Mouse (Mus musculus) adrenal gland, adult 18-20 months (tissue): ENCODE measurements at regions not wholly inside any gene's neighbourhood (a gene's known extent, or its start where the extent isn't known, plus 50 kb on each side); places are given as distances from the start of the nearest gene placed in this dataset.

Experiments
- DNase-seq, 2 experiments: peaks; one replicate each; pipeline ENCODE4 v3.0.0; 2021 to 2022; ENCODE audit warnings: low spot score in 2 of 2

DNA sequence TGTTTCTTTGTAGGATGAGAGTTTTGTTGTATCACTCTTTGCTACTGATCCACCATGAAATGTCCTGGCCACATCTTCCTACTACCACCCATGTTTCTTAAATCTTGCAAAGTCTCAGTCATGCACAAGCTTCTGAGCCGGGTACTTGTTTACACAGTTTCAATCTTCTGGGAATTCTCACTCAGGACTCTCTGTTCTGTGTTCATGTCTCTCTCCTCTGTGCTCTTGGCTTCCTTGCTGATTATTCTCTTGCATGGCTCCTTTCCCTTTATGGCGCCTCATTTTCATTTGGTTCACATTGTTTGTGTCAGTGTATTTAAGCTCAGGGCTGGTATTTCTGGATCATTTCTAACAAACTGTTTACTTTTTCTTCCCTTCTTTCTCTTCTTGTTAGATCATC is 350.5 kb downstream of the Osr1 start:
- no peak for DNase-seq

DNA sequence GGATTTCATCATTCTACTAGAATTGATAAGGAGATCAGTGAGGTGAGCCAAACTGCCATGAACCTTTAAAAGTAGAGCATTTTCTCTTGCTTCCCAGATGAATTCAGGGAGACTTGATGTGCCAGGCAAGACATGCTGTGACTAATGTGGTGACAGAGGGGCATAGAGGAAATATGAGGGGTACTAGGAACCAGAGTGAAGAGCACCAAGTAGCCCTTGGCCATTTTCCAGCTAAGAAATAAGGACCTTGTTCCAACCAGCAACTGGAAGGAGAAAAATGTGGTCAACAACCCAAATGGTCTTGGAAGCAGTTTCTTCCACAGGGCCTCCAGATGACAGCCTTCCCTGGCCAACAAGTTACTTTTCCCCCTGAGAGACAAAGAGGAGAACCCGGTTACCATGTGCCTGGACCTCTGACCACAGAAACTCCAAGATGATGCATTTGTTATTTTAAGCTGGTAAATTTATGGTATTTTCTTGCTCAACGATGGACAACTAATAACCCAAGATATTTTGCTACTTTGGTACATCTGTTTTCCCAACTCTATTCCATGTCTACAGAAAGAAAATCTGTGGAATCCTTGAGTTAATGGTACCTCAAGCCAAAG is 351.8 kb downstream of the Osr1 start:
- DNase-seq, result no peak

DNA sequence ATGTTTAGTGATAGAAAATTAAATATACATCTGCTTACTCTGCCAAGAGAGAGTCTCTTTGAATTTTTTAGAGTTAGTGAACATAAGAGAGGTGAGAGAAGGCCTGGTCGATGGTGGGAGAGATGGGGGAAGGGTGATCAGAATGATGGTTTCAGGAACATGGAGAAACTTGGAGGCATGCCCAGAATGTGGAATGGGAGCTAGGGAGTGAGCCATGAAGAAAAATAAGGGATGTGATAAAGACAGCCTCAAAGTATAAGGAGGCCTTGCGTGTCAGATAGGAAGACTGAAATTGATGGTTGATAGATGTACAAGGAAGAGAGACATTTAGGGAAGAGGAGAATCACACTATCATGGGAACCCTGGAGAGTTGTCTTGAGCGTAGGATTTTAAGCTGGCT is 354.6 kb downstream of the Osr1 start:
- no peak for DNase-seq

DNA sequence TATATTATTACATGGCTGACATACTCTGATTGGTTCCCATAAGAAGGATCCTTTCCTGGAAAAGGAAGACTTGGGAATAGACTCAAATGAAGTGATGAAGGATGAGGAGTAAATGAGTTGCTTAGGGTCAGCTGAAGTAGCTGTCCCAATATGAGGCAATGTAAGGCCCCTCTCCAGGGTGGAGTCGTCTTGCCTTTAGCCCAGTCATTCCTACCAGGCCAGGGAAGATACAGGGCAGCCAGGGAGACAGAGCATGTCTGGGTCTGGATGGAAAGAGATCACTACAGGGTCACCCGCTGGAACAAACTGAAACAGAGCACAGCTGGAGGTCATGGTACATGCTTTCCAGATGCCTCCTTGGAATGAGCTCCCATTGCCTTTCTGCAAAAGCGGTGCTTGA is 364.2 kb downstream of the Osr1 start:
- no peak for DNase-seq

DNA sequence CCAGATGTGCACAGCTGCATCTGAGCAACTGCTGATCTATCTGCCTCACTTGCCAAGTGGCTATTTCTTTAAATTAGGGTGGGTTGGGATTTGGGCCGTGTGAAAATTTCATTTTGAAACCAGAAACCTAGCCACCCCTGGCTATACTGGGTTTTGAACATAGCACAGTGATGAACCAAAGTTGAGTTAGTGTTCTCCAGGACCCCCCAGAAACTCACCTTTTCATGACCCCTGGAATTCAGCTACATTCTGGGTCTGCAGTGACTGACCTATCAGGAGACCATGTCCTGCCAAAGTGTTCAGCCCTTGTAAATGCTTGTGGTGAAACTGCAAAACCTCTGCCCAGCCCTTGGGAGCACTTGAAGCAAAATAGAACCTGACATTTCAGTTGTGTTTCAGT is 371.4 kb downstream of the Osr1 start:
- no peak for DNase-seq

DNA sequence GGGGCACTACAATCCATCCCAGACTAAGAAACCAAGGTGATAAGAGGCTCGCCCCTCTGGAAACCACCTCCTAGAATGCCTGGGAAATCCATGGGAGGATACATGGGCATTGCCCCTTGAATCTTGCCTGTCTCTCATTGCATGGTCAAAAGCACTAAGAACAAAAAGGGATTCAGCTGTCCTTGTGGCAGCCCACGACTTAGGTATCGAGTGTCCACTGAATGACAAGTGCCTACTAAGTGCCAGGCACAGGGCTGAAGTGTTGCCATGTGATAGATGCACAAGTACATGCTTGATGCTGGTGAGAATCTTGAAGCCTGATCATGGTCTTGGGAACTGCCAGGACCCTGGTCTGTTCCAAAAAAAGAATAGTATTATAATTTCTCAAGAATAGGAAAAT is 371.9 kb downstream of the Osr1 start:
- no peak for DNase-seq

DNA sequence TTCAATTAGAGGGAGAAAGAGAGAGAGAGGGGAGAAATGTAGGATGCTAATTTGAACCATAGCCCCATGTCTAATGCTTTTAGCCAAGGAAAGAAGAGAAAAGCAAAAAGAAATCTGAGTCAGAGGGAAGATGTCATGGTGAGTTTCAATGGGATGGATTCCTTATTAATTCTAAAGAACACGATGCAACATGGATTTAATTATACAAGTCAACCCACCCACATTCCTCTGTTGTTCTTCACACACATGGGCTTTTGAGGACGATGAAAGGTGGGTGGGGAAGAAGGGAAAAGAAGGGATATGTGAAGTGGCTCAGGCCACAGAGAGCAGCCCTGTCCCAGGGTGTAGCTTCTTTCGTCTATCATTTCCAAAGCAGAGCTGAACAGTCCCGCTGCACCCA is 378.9 kb downstream of the Osr1 start:
- DNase-seq, result no peak

DNA sequence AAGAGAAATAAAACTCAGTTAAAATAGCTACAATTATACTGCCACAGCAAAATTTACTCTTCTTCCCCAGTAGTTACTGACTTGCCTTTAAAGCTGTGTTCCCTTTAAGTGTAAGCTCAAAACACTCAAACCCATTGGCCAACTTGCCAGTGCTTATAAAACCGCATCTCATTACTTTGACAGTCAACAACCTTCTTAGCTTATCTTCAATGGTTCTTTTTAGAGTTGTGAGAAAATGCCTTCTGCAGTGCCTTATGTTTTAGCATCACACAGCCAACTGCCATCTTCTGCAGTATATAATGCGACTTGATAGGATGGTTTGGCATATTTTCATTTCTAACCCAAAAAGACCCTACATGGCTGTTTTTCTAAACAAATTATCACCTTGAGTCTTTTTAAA is 382.5 kb downstream of the Osr1 start:
- DNase-seq, result no peak

DNA sequence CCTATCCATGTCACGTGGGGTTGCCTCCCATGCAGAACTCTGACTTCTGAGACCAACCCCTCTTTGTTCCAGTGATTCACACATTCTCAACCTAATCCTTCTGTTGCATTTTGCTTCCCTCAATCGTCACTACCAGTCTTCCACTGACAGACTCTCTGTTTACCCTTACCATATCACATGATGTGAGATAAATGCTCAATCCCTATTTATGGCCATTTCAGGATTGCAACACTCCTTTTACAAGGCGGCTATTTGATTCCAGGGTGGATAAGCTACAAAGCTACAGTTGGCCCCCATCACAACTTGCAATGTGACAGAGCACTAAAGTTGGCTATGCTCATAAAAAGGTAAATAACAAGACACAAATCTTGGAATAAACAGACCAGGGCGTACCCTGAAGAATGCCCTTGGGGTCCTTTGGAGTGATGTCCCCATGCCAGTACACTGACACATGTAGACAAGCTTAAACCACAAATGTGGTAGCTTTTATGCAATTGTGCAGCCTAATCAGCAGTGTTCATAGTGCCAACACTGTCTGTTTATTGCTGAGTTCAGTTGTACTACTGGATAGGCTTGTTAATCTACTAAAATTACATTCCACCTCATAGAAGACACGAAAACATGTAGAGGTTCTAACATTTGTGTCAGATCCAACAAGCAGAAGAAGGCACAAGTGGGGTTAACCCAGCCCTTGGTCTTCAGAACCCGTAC is 384.4 kb downstream of the Osr1 start:
- no peak for DNase-seq

DNA sequence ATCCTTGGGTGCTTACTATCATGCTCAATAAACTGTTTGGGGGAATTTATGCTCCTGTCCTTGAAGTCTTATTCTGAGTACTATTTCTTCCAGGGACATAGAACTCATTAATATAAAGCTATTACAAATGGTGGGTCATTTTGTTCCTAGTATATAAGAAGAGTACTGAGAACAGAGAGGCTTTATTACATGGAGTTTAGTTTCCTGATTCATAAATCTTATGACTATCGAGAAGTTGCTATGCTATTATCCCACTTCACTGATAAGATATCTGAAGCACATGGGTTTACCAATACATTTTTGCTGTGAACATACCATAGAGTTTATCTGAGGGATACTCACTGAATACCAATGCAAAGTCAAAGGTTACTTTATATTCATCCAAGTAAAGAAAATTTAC is 399.5 kb downstream of the Osr1 start:
- no peak for DNase-seq

DNA sequence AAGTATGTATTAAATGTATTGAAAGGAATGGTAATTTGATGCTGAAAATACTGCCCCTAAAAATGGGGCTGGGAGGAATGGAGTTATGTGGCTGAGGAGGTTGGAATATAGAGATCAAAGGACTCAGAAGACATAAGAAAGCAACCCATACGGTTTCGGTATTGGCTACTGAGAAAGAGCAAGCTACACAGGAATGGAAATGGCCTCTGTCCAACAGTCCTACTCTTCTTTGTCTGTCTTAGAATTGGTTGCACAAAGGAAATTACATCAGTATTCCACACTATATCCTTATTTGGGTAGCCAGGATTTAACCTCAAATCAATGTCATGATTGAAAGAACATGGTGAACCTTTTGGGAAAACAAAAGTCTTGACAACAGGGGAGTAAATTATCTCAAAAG is 399.0 kb upstream of the Nt5c1b start:
- no peak for DNase-seq

DNA sequence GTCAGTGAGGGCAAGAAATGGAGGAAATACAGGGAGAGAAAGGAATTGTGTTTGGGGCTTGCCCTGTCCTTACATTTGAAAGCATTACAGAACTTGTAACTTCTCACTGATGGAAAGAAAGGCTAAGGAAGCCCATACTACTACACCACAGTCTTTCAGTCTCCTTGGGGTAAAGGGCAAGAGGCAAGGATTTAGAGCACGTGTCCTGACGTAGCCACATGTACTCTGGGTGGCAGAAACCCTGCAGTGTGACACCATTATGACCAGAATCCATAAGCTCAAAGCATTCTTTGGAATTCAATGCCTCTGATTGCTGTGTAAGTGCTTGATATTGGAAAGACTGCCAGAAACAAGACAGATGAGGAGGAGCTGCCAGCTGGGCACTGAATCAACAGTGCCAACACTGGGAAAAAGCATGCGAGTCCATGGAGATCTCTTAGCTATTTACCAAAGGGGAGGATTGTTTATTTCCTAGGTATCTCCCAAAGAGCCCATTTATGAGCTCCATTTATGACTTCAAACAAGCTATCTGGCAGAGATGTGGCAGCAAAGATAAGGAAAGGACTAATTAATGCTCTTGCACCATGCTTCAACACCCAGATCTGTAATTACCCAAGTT is 391.2 kb upstream of the Nt5c1b start:
- no peak for DNase-seq

DNA sequence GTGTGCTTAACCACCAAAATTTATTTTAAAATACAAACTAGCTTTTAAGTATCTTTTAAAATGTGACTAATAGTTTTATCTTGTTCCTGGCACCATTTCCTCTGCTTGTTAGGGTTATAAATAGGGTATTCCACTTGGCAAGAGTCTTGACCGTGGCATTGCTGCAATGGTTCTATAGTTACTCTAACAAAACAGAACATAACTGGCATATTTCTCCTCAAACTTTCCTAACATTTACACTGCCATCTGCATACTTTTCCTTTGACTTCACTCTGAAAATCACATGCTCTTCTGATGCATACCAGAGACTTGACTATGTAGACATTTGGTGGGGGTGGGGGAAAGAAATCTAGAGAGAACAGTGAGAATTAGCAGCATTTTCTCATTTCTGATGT is 390.7 kb upstream of the Nt5c1b start:
- no peak for DNase-seq

DNA sequence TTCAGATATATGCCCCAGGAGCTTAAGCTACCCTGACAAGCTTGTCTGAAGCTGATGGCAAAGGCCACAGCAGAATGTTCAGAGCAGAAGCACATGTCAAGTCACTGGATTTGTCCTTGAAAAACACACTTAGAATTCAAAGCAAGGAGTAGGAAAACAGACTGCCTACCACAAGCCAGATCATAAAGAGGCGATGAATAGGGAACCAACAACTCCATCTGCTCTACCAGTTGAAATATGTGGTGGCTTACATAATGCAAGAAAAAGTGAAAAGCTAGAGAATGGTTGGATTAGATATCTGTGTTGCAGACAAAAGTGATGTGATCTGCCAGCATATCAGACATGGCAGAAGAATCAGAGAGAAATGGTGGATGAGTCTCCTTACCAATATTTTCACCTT is 378.5 kb upstream of the Nt5c1b start:
- DNase-seq, result no peak

DNA sequence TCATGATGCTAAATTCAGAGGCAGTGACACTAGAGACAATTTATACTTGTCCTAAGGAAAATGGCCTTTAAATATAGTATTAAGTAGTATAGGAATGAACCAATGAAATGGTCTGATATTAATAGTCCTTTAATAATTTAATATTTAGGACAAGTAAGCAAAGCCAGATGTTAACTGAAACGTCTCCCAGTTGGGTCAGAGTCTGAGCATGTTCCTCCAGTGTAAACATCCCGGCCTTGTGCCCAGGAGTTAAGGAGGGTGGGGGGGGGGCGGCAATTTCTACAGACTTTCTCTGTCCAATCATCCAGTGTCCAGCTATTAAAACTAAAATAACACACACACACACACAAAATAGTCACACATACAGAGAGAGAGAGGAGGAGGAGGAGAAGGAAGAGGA is 374.1 kb upstream of the Nt5c1b start:
- no peak for DNase-seq

DNA sequence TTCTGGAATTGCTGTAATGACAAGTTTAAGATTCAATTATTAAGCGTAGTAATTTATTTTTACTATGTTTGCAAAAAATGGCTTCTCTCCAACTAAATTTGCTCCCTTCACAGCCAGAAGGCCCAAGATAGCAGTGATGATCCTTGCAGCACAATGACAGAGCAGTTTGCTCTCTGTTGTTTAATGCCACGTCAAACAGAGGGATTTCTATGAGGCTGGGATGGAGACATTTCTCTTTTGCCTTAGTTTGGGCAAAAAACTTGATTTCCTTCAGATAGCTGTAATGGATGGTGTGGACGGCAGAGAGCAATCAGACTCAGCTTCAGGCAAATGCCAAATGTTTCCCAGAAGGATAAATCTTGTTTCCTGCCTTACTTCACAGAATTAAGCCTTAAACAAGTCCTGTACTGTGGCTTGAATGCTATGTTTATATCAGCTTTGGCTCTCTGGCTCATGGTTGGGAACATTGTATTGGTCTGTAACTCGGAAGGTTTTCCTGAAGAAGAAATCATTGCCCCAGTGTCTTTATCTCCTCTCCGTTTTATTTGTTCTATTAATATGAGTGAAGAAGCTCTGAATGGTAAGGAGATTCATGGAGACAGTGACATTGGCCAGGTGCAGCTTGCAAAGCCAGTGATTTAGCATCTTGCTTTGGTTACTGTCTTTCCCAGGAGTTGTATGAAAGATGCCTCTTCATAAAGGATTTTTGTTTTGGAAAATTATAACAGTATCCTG is 373.2 kb upstream of the Nt5c1b start:
- DNase-seq, result no peak

DNA sequence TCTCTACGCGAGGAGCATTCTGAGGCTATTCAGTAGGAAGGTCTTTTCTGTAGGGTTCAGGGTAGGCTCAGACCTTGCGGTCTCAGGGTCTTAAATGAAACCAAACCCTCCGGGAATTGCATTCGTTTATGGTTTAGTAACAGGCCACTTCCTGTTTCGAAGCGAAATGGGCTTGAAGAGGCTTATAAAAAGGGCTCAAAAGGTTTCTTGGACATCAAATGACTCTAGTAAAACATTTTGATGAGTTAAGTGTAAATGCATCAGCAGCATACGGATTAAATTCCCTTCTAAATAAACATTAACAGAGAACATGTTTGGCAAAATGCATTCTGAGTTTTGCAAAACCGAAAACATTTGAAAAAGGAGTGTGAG is 372.6 kb upstream of the Nt5c1b start:
- DNase-seq, result no peak

DNA sequence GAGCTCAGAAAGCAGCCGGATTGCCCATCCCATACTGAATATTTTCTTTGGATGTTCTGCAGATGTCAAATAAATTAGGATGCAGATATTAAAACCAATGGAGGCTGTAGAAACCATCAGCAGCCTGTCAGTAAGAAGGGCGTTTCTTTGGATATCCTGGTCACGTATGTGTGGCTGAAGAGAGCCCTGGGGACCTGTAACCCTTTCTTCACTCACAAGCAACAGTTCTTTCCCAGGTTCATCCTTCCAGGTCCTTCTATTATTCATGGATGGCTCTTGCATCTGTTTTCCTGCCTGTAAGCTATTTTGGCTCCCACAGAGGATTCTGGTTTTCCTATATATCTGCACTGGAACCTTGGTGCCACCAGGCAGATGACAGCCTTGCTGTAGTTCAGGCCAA is 372.2 kb upstream of the Nt5c1b start:
- no peak for DNase-seq

DNA sequence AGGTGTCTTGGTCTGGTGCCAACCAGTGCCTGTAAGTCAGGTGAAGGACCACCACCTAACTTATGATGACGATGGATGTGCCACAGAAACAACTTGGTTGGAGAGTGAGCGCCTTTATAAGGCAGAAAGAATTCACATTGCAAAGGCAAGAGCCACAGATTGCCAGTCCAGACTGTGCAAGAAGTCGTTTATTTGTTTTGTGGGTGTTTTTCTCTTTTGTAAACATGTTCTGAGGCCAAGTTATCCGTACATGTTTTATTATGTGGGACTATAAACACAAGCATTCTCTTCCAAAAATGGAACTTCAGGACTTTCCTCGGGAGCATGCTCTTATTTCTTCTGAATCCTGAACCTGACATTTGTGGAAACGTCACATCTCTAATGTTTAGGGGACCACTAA is 369.8 kb upstream of the Nt5c1b start:
- DNase-seq, result no peak

DNA sequence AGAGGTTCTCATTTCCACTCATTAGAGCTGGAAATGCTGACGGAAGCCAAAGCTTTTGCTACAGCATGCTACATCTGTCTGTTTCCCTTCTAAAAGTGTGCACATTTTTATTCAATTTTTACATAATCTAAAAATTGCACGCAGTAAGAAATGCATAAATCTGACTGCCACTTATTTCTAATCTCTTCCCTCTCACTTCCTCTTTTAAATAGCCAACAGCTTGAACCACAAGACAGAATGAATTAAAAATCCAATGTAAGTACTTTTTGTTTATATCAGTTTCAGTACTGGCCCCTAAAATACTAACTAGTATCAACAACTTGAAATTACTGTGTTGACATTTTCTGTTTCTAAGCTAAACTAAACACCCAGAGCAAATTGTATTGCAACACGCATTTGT is 361.3 kb upstream of the Nt5c1b start:
- no peak for DNase-seq

DNA sequence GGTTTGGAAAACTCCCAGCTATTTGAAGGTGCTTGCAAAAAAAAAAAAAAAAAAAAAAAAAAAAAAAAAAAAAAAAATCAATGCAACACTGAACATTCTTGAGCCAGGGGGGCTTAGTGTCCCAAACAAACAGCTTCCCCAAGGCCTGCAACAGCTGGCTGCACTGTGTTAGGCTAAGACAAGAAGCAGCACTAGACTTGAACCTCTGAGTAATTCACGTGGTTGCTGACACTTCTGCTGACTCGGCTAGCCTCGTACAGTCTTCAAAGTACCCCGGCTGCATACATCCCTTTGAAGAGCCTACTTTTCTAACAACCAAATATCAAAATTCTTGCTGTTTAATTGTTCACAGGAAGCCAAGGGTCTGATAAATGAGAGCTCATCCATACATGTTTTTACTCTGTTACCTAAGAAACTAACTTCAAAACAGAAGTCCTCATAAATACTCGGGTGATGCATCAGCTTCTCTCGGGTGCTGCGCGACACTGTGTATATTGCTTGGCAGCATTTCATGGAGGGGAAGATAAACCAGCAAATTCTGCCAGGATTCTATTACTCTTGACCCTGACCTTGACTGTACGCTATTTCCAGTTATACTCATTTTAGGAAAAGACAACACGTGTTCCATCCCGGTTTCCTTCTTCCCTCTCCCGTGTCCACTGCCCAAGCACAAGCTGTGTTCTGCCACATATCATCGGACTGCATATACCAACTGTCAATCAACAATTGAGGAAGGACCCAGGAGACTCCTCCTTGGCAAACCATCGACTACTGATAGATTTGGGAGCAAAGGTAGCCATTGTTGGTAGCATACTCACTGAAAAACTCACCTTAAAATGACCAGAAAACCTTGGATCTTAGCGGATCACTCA is 352.8 kb upstream of the Nt5c1b start:
- no peak for DNase-seq
